Mouse (Mus musculus) thymus, adult 2 months (tissue): ENCODE data around the gene Pde6d.

ENCODE experiments used
- CTCF ChIP-seq: fragments of 200-500 bp; IDR thresholded peaks from 2 replicates; pipeline ENCODE4 v1.5.1; 2012; ENCODE audit warnings: mild to moderate bottlenecking, control low read depth, low read length, moderate library complexity, borderline replicate concordance; ENCODE audit not compliant: control insufficient read depth, poor library complexity, insufficient read depth; ENCODE audit errors: extremely low read depth
- POLR2A ChIP-seq: fragments of 200-500 bp; IDR thresholded peaks from 2 replicates; pipeline ENCODE4 v1.6.1; 2012; ENCODE audit warnings: mild to moderate bottlenecking, low read length, control low read depth, moderate library complexity; ENCODE audit not compliant: control insufficient read depth, poor library complexity, insufficient read depth; ENCODE audit errors: extremely low read depth

- no peak for TF ChIP-seq CTCF
- no peak for TF ChIP-seq POLR2A
Measured at GRCm38 (mm10) chr1:86596512-86596911, 14.1 kb upstream of the Pde6d start.
